Mouse (Mus musculus) heart, embryonic 15.5 days (tissue): ENCODE measurements around the gene Tbkbp1. TPM values are rescaled to one million over a fixed set of nuclear protein-coding genes. Genes with fewer than 3 reads are reported as not detected.

Experiments used
- ATAC-seq: fragments of 200-750 bp; cut with Nextera tagmentation; replicated peaks from 2 replicates; pipeline ENCODE4 v1.8.0; 2017; ENCODE audit warnings: low read depth, moderate TSS enrichment; ENCODE audit not compliant: insufficient number of reproducible peaks, insufficient read depth, low FRiP score
- H3K27ac ChIP-seq: fragments of 300-500 bp; sonication (generic); 2 replicates; pipeline ENCODE4 v1.5.1; 2015; ENCODE audit warnings: mild to moderate bottlenecking, inconsistent platforms
- H3K27me3 ChIP-seq: fragments of 300-500 bp; sonication (generic); 2 replicates; pipeline ENCODE4 v1.6.1; 2015; ENCODE audit warnings: inconsistent platforms
- H3K36me3 ChIP-seq: fragments of 300-500 bp; sonication (generic); 2 replicates; pipeline ENCODE4 v1.6.1; 2015; ENCODE audit warnings: mild to moderate bottlenecking, inconsistent platforms
- H3K4me1 ChIP-seq: fragments of 300-500 bp; sonication (generic); replicated peaks from 2 replicates; pipeline ENCODE4 v1.6.1; 2015; ENCODE audit warnings: inconsistent platforms
- H3K4me2 ChIP-seq: fragments of 300-500 bp; sonication (generic); 2 replicates; pipeline ENCODE4 v1.6.1; 2015; ENCODE audit warnings: inconsistent platforms, mild to moderate bottlenecking, moderate library complexity
- H3K4me3 ChIP-seq: fragments of 300-500 bp; sonication (generic); 2 replicates; pipeline ENCODE4 v1.5.1; 2015; ENCODE audit warnings: mild to moderate bottlenecking, inconsistent platforms
- H3K9ac ChIP-seq: fragments of 300-500 bp; sonication (generic); 2 replicates; pipeline ENCODE4 v1.6.1; 2015; ENCODE audit warnings: mild to moderate bottlenecking, inconsistent platforms
- H3K9me3 ChIP-seq: fragments of 300-500 bp; sonication (generic); replicated peaks from 2 replicates; pipeline ENCODE4 v1.6.1; 2016; ENCODE audit warnings: inconsistent platforms
- WGBS: fragments of 180-500 bp; shearing (Covaris S2); methylation state at CpG from one replicate; pipeline ENCODE4 v1.1.7; 2015; ENCODE audit warnings: mixed read lengths; 5-methylcytosine and 5-hydroxymethylcytosine counted together
- polyA plus RNA-seq: library from polyadenylated mRNA; unstranded; fragments of >200 nt; fragmentation: Nextera tagmentation; extraction: Ambion mirVana; gene quantifications from 2 replicates; pipeline ENCODE4 v1.2.1, GENCODE M21; 2015

Tbkbp1 gene
- polyA plus RNA-seq, 1 experiment from 2014 or later: 4.7 TPM

DNA sequence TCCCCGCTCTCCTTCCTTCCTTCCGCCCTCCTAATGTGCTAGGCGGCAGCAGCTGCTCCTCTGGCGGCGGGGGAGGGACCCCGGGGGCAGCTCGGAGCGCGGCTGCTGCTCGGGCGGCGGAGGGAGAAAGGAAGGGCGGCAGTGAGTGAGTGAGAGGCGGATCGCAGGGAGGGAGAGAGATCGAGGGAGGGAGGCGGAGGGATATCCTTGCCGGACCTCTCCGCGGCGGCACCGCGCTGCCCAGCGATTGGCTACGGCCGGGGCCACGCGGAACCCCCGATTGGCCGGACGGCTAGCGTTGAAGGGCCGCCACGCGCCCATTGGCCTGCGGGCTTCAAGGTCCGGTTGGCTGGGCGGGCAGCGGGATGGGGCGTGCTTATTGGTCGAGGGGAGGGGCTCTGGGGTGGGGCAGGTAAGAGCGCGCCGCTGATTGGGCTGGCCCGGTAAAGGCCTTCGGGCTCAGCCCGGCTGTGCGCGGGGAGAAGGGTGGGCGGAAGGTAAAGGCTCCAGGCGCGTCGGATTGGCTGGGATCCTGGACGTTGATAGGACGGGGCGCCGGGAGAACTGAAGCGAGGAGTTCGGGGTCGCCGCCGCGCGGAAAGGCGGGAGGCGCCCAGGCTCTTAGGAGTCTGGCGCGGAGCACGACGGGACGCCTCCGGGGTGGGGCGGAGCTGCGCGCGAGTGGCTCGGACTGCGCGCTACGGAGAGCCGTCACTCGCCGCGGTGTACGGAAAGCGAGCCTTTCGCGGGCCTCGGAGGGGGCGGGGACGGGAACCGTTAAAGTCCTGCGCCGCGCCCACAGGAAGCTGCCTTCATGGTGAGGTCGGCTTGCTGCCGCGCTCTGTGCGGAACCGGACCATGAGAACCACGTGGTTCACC is 36.7 kb upstream of the Tbkbp1 start, which contains the start of gene Kpnb1:
Gene Kpnb1 (minus strand): TSS at position 118 of the 879 bp plus-strand sequence.
- H3K9ac ChIP-seq: peak within 1 kb of the TSS; percentile 89
- no peaks in the 10 kb centered on the region for H3K9me3 ChIP-seq
- ATAC-seq: peak; percentile 93
- peak within 1 kb of the TSS; percentile 89 for H3K4me3 ChIP-seq
- no peaks in the 10 kb centered on the region for H3K27me3 ChIP-seq
- H3K4me2 ChIP-seq: peak within 1 kb of the TSS; percentile 89
- H3K4me1 ChIP-seq: peaks cover 37% of the 10 kb centered on the region
- peak within 1 kb of the TSS; percentile 98 for H3K27ac ChIP-seq
- WGBS: under 1% methylated on average over 89 of the region's 101 CpGs
- H3K36me3 ChIP-seq: peaks cover 25% of the 10 kb centered on the region

DNA sequence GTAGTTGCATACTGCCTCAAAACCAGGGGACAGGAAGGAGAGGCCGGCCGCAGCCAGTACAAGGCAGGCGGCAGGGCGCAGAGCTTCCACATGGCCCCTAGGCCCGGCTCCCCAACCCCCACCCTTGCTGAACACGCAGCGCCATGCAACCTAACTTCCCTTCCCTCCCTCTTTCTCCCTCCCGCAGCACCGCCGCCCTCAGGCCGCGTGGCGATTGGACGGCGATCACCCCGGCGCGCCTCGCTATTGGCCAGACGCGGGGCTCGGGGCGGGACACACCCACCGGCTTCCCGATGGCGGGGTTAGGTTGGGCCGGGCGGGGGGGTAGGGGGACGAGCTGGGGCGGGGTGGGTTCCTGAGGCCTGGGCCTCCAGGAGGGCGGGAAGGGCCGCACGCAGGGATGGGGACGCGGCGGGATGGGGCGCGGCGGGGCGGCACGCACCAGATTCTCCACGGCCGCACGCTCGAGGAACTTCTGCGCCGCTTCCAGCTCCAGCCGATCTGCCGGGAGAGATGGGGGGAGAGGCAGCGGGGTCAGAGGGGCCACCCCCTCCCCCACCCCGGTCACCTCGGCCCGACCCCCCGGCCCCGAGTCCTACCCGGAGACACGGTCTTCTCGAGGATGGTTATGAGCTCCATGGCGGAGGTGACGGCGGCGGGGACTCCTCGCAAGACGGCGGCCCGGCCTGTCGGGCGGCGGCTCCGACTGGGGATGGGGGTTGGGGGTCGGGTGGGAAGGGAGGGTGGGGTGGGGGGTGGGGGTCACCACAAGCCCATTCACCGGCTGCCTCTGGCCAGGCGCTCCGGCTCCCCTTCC is 35.9 kb upstream of the Tbkbp1 start:
- peaks cover 42% of the 10 kb centered on the region for H3K4me1 ChIP-seq
- under 1% methylated on average over 59 of the region's 74 CpGs for WGBS
- peak overlapping the region; percentile 82 for H3K4me2 ChIP-seq
- H3K9me3 ChIP-seq: no peaks in the 10 kb centered on the region
- peak overlapping the region; percentile 89 for H3K9ac ChIP-seq
- H3K27ac ChIP-seq: peak overlapping the region; percentile 98
- peak; percentile 70 for ATAC-seq
- peaks cover 33% of the 10 kb centered on the region for H3K36me3 ChIP-seq
- no peaks in the 10 kb centered on the region for H3K27me3 ChIP-seq
- H3K4me3 ChIP-seq: peak overlapping the region; percentile 89

- ATAC-seq: no peak
- Histone ChIP-seq H3K27me3 (no peaks in the 10 kb centered on the region), H3K4me2 (peak overlapping the region; percentile 82), H3K36me3 (peaks cover 45% of the 10 kb centered on the region), H3K4me1 (peaks cover 49% of the 10 kb centered on the region), H3K9me3 (no peaks in the 10 kb centered on the region), H3K4me3 (peak overlapping the region; percentile 89), H3K9ac (peak overlapping the region; percentile 57), H3K27ac (peak overlapping the region; percentile 68)
- WGBS: 49% methylated on average over 5 of the region's 5 CpGs
These were observed 34.7 kb upstream of the Tbkbp1 start for GRCm38 (mm10) chr11:97185704-97186614.

DNA sequence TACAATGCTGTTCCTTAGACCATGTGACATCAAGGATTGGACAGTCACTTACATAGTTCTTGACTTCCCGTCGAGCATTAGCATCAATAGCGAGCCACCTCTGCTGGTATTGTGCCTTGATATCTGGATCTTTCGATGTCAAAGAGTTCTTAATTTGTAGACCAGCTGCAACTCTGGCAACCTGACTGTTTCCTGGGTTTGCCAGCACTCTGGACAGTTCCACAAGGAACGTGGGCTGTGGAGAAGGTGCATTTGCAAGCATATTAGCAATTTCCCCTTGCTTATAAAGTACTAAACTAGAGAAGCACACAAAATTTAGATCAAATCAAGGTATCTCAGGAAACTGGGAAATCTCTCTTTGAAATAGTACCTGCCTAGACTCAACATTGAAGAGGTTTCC is 33.6 kb upstream of the Tbkbp1 start:
- H3K4me2 ChIP-seq: no peak overlapping the region
- 69% methylated on average over 5 of the region's 5 CpGs for WGBS
- no peaks in the 10 kb centered on the region for H3K27me3 ChIP-seq
- no peak overlapping the region for H3K4me3 ChIP-seq
- H3K9me3 ChIP-seq: no peaks in the 10 kb centered on the region
- no peak overlapping the region for H3K9ac ChIP-seq
- no peak overlapping the region for H3K27ac ChIP-seq
- peaks cover 56% of the 10 kb centered on the region for H3K36me3 ChIP-seq
- H3K4me1 ChIP-seq: peaks cover 49% of the 10 kb centered on the region
- no peak for ATAC-seq

DNA sequence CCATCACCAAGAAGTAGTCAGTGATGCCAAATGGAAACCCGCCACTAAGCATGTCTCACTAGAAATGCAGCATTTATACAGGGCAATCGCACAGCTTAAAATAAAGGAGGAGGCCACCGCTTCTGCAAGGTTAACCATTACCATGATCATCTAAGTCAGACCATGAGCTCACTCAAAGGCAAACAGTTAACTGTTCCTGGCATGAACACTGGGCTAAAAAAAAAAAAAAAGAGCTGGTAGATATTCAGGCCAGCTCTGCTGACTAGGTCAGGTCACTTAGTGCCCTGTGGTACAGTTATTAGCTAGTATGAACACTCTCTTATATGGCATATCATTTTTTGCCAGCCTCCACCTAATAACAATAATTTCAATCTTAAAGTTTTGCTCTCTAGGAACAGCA is 31.2 kb upstream of the Tbkbp1 start:
- WGBS: 83% methylated on average over 3 of the region's 3 CpGs
- no peak overlapping the region for H3K4me2 ChIP-seq
- peaks cover 41% of the 10 kb centered on the region for H3K4me1 ChIP-seq
- no peak overlapping the region for H3K9ac ChIP-seq
- no peak for ATAC-seq
- no peak overlapping the region for H3K27ac ChIP-seq
- H3K4me3 ChIP-seq: no peak overlapping the region
- no peaks in the 10 kb centered on the region for H3K27me3 ChIP-seq
- peaks cover 79% of the 10 kb centered on the region for H3K36me3 ChIP-seq
- H3K9me3 ChIP-seq: no peaks in the 10 kb centered on the region

DNA sequence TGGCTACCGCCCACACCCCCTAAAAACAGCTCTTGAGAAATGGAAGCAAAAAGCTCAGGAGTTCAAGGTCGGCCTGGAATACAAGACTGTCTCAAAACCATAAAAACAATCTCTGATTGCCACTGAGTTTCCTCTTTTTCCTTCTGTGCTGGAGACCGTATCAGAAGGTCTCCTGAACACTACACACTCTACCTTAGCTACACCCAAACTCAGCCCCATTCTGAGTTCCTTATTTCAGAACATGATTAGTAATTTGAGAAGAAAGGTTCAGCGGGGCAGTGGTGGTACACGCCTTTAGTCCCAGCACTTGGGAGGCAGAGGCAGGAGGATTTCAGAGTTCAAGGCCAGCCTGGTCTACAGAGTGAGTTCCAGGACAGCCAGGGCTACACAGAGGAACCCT is 29.8 kb upstream of the Tbkbp1 start:
- no peaks in the 10 kb centered on the region for H3K9me3 ChIP-seq
- no peaks in the 10 kb centered on the region for H3K27me3 ChIP-seq
- H3K4me1 ChIP-seq: peaks cover 35% of the 10 kb centered on the region
- peaks cover 89% of the 10 kb centered on the region for H3K36me3 ChIP-seq
- no peak for ATAC-seq
- H3K27ac ChIP-seq: no peak overlapping the region
- H3K9ac ChIP-seq: no peak overlapping the region
- no peak overlapping the region for H3K4me3 ChIP-seq
- H3K4me2 ChIP-seq: no peak overlapping the region
- WGBS: 80% methylated on average over 5 of the region's 5 CpGs

DNA sequence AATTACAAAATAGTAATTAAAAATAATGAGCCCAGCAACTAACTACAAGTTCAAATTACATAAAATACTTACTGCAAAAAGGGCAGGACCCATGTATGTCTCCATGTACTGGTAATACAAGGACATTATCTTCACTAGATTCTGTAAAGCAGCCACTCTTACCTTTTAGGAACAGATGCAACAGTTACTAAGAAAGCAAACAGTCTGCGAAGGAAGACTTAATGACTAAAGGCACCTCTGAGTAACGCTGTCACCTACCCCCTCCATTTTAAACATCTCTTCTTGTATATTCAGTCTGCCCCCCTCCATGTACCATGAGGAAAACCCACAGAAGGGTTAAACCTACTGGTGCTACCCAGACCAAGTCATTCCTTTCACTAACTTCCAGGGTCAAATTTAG is 26.9 kb upstream of the Tbkbp1 start:
- Histone ChIP-seq H3K4me3 (no peak overlapping the region), H3K27ac (no peak overlapping the region), H3K4me2 (no peak overlapping the region), H3K9me3 (no peaks in the 10 kb centered on the region), H3K4me1 (peaks cover 16% of the 10 kb centered on the region), H3K9ac (no peak overlapping the region), H3K36me3 (peaks cover 98% of the 10 kb centered on the region), H3K27me3 (no peaks in the 10 kb centered on the region)
- 93% methylated on average over 2 of the region's 2 CpGs for WGBS
- ATAC-seq: no peak

GRCm38 (mm10) chr11:97176851-97177250 is 25.6 kb upstream of the Tbkbp1 start:
- Histone ChIP-seq H3K4me3 (no peak overlapping the region), H3K4me1 (peaks cover 7% of the 10 kb centered on the region), H3K36me3 (peaks cover 98% of the 10 kb centered on the region), H3K27ac (no peak overlapping the region), H3K27me3 (no peaks in the 10 kb centered on the region), H3K4me2 (no peak overlapping the region), H3K9me3 (no peaks in the 10 kb centered on the region), H3K9ac (no peak overlapping the region)
- ATAC-seq: no peak
- WGBS: 50% methylated on average over 3 of the region's 3 CpGs

DNA sequence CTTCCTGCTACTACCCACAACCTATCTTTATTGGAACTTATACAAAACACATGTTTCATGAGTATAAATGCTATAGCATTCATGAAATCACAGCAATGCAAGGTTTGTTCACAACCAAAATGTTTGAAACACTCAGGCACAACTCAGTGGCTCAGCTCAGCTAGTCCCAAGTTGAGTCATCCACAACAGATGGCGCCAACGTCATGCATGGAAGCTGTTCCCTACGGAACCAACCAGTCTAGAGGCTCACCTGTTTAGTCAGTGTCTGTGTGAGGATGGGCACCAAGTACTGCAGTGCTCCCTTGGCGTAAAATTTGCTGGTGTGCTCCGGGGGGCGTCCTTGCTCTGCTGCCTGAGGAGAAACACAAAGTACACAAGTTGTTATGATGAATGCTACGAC is 24.2 kb upstream of the Tbkbp1 start:
- Histone ChIP-seq H3K4me3 (no peak overlapping the region), H3K4me2 (no peak overlapping the region), H3K9ac (no peak overlapping the region), H3K4me1 (peaks cover 3% of the 10 kb centered on the region; the same call in 1 of the 2 replicates), H3K36me3 (peaks cover 98% of the 10 kb centered on the region), H3K9me3 (no peaks in the 10 kb centered on the region), H3K27me3 (no peaks in the 10 kb centered on the region), H3K27ac (no peak overlapping the region)
- 88% methylated on average over 7 of the region's 7 CpGs for WGBS
- no peak for ATAC-seq

- H3K9ac ChIP-seq: no peak overlapping the region
- no peaks in the 10 kb centered on the region for H3K27me3 ChIP-seq
- H3K4me1 ChIP-seq: no peaks in the 10 kb centered on the region
- no peak overlapping the region for H3K4me2 ChIP-seq
- H3K36me3 ChIP-seq: peaks cover 77% of the 10 kb centered on the region
- no peak overlapping the region for H3K27ac ChIP-seq
- no peak for ATAC-seq
- WGBS: 59% methylated on average over 6 of the region's 6 CpGs
- H3K9me3 ChIP-seq: no peaks in the 10 kb centered on the region
- no peak overlapping the region for H3K4me3 ChIP-seq
These were observed 9.0 kb upstream of the Tbkbp1 start for GRCm38 (mm10) chr11:97160341-97160740.

DNA sequence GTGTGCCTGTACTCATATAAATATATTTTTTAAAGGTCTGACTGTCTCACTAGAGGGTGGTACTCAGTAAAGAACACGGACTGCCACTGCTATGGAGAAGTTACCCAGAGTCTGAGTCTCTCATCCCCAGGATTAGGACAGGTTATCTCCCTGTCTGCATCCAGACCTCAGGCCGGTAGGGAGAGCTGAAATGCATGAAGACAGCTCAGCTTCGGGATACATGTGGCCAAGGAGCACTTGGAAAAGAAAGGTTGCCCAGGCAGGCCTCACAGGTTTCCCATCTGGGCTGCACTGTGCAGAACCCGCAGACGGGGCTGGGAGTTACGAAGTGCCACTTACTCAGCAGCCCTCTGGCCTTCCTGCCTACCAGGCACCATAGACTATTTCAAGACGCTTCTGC is 5.7 kb upstream of the Tbkbp1 start:
- Histone ChIP-seq H3K27ac (no peak overlapping the region), H3K36me3 (peaks cover 51% of the 10 kb centered on the region), H3K4me2 (no peak overlapping the region), H3K9ac (no peak overlapping the region), H3K4me1 (peaks cover 7% of the 10 kb centered on the region), H3K4me3 (no peak overlapping the region), H3K27me3 (no peaks in the 10 kb centered on the region), H3K9me3 (no peaks in the 10 kb centered on the region)
- WGBS: 70% methylated on average over 7 of the region's 7 CpGs
- no peak for ATAC-seq
